Mouse (Mus musculus) CD4-positive, CD25-positive, alpha-beta regulatory T cell, adult 4 months (primary cell): ENCODE measurements around the gene Gja1. TPM values are rescaled to one million over a fixed set of nuclear protein-coding genes. Genes with fewer than 3 reads are reported as not detected.
A peak's percentile ranks its signal among the peaks of the same experiment; 100 is the strongest.
"Not testable (repeated sequence)": the region's sequence is repeated elsewhere in the genome, so short reads cannot be mapped to it uniquely, and the experiment has no call there.

Experiments used
- ATAC-seq: one replicate; pipeline ENCODE4 v1.8.0; 2017
- polyA plus RNA-seq, 2 experiments: library from polyadenylated mRNA; unstranded; fragments of 100-300 nt; shearing (Covaris generic); gene quantifications; one replicate each; pipeline ENCODE4 v1.2.1; 2017

Gja1 gene
- polyA plus RNA-seq: under 1 TPM in 1 of 2 experiments, not detected in 1; 0.27 TPM

DNA sequence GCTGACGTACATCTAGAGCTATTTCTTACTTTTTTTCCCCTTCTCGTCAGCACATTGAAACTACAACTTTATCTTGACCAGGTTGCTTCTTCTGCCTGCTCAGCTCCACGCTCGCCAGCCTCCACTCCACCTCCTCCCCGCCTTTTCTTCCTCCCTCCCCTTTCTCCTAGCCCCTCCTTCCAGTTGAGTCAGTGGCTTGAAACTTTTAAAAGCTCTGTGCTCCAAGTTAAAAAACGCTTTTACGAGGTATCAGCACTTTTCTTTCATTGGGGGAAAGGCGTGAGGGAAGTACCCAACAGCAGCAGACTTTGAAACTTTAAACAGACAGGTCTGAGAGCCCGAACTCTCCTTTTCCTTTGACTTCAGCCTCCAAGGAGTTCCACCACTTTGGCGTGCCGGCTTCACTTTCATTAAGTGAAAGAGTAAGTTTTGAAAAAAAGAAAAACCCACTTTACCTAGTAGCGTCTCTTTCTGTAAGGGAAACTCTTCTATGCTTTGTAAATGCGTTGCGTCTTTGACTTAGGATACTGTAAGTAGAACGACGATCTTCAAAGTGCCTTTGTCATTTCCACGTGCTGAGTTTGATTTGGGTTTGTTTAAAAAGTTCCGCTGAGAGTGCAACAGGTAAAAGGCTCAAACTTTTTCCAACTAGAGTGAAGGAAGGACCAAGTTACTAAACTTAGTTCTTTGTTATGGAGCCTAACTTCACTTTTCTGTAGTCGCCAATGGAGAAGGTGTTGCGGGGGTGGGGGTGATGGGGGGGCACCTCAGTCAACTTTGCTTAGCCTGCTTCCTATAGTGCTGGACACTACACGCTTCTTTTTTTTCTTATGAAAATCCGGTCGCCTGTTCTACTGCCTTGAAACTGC lies at the start of gene Gja1:
Gene Gja1, plus strand, starts transcription at position 234 of the 869 bp plus-strand sequence.
- ATAC-seq: peak; percentile 57

GRCm38 (mm10) chr10:56338851-56339489 lies 38.2 kb upstream of the Gja1 start:
- ATAC-seq: peak; percentile 89

- ATAC-seq: no peak
Observed at GRCm38 (mm10) chr10:56360472-56360871, 16.7 kb upstream of the Gja1 start.

GRCm38 (mm10) chr10:56369073-56369472 lies 8.1 kb upstream of the Gja1 start:
- ATAC-seq: no peak

DNA sequence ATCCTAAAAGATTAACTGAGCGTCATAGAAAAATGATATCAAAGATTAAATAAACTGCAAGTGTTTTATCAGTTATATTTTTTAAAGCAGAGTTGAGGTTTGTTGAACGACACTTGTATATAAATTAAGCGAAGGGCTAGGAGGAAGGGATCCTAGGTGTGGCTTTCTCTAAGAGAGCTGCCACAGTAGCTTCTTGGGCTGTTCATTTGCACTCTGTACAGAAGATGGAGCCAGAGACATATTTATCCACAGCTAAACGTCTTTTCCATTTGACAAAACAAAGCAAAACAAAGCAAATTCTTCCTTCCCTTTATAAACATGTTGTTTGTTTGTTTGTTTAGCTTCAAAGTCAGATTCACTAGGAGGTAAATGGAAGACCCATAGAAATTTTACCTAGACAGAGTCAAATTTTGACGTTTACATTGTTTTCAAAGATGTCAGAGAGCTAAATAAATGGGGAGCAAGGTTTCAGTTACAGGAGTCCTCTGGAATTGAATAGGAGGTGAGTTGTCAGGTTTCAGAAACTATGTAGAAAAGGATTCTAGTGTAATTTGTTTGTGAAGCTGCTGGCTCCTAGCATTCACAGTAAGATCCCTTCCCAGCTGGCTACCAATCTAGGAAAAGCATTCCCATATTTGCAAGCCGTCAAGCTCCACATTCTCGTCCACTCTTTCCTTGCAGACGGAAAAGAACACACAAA lies 4.0 kb upstream of the Gja1 start:
- no peak for ATAC-seq

DNA sequence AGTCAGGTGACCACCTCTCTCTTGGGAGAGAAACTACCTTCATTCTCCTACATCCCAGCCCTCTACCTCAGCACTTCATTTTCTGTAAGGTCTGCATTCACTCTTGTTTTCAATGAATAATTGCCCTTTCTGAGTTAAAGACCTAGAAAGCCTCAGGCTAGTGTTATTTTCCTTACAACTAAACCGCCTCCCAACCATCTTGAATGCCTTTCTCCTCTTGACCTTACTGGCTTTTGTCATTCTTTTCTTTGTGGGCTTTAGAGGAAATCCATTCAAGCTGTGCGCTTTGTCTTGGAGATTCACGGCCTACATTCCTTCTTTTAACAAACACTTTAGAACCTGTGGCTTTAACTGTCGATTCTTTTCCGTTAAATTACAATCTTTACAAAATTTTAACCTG lies 3.0 kb upstream of the Gja1 start:
- ATAC-seq: no peak

- ATAC-seq: no peak
Observed at GRCm38 (mm10) chr10:56375906-56376468, 1.1 kb upstream of the Gja1 start.

DNA sequence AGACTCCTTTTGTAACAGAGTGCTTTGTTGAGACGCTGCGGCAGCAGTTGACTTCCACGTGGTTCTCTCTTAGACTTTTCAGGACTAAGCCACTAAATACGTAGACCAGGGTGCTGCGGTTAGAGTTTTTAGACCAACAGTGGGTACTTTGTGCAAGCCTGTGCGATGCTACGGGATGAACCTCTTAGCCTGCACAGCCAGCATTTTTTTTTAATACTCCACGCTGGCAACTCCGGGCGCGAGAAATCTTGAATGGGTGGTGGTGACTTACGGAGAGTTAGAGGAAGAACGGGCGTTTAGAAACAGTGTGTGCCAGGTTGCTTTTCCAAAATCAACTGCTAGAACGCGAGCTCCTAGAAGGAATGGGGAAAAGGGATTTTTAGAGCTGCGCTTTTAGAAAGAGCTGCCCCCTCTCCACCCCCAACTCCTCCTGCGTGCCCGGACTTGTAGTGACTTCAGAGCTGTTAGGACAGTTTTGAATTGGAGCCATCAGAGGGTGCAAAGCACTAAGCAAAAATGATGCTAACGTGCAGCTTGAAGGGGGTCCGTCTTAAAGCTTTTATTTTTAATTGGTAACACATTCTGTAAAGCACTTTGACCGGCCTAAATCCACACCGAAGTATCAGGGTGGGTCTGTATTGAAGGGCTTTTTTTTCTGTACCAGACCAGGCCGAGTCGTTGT lies 977 bp downstream of the Gja1 start:
- no peak for ATAC-seq

DNA sequence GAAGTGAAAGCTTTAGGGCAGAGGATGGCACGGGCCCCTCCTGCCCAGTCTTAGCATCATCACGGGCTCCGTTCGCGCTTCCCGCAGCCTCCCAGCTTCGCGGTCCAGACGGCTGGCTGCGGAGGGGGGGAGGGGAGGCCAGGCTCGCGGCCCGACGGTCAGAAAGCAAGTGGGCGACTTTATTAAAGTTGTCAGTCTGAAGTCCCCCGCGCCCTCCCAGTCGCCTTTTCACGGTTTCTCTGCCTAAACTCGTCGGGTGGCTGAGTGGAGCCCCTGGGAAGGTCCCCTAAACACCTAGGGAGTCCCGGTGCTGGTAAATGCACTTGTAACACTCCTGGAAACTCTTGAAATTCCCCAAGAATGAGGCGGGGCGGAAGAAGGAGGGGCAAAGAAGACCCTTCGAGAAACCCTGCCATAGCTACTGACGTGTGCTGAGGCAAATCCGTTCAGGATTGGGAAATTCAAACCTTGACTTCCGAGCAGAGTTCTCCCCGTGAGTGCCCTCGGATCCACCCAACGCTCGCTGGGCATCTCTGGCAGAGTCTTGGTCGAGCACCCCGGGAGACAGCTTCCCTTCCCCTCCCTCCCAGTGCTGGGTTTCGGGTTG lies 1.6 kb downstream of the Gja1 start:
- no peak for ATAC-seq

DNA sequence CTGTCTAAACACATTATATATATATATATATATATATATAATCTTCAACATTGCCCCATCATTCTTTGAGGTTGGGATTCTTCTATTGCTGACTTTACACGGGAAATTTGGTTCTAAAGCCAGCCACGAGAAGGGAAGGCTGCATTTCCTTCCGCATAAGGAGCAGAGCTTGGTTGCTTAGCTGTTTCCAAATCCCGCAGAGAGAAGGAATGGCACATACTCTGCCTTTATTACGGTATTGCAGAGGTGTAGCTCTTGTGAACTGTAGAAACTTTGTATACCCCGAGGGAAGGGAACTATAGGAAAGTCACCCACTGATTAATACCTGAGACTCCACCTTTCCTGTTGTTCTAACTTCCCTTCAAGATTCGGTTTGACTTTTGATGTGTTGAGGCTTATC lies 2.6 kb downstream of the Gja1 start:
- no peak for ATAC-seq

DNA sequence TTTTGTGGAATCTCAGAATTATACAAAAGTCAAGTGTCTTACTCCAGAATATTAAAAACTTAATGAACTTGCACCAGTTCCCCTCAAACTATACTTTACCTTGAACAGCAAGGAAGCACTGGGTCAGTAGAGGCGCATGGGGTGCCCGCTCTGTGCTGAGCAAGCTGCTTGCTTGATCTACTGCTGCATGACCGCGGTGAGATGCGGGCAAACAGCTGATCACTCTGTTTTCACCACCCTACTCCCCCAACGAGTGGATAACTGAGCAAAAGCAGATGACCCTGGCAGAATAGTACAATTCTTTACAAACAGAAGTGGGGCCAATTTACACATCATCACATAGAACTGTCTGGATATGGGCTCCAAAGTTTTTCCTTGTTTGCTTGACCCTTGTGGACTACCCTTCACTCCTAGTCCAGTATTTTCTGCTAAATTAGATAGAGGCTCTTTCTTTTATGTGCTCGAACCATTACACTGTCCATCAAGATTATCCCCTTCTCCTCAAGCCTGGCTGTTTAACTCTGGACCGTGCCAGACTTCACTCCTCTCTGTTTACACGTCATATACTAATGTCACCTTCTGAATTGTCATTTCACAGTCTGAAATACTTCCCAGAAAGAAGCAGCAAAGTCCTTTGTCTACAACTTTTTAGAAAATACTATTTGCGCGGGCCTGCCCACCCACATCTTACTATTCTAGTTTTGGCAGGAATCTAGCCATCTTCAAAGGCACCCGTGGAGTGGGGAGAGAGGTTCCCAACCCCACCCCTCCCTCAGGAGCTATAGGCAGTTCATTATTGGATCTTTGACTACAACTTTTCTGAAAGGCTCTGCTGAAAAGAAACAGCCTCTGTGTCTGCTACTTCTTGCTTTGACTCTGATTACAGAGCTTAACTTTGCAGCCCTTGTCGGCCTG lies 8.3 kb downstream of the Gja1 start:
- no peak for ATAC-seq

GRCm38 (mm10) chr10:56393095-56393784 lies 16.1 kb downstream of the Gja1 start:
- no peak for ATAC-seq

GRCm38 (mm10) chr10:56393815-56394417 lies 16.8 kb downstream of the Gja1 start:
- not testable (repeated sequence) for ATAC-seq

DNA sequence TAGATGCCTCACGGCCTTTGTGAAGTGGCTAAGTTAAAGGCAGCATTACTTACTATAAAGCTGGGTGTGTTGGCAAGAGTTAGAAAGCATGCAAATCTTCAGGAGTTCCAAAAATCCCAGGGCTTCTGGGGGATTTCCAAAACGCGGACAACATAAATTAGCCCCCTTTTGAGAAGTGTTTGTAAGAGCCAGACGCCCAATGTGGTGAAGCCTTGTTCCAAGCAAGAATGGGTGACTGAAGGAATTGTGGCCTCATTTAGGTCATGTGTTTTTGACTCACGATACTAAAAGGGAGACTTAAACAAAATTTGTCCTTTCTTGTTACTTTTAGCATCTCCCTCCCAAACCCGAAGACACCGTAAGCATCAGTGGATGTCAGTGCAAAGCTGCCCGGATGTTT lies 20.7 kb downstream of the Gja1 start:
- ATAC-seq: no peak

- no peak for ATAC-seq
Observed at GRCm38 (mm10) chr10:56398310-56398709, 21.2 kb downstream of the Gja1 start.

DNA sequence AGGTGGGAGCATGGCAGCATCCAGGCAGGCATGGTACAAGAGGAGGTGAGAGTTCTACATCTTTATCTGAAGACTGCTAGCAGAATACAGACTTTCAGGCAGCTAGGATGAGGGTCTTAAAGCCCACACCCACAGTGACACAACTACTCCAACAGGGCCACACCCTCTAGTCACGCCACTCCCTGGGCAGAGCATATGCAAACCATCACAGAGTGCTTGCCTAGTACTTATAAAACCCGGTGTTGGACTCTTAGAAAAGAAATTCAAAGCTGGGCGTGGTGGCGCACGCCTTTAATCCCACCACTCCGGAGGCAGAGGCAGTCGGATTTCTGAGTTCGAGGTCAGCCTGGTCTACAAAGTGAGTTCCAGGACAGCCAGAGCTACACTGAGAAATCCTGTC lies 24.3 kb downstream of the Gja1 start:
- ATAC-seq: not testable (repeated sequence)

DNA sequence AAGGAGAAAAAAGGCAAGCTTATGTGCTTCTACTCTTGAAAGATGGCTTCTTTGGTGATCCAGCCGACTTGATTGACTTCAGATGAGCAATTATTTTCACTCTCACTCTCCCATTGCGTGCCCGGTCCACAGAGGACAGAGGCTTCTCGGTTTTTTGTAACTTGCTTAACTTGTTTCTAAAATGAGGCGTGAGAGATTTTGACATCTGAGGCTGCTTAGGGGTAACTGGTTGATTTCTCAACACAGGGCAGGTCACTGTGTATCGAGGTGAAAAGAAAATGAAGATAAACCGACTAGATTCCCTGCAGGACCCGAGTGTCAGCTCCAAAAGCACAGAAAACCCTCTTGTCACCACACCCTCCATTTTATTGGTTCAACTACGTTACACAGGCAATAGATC lies 28.8 kb downstream of the Gja1 start:
- ATAC-seq: no peak

DNA sequence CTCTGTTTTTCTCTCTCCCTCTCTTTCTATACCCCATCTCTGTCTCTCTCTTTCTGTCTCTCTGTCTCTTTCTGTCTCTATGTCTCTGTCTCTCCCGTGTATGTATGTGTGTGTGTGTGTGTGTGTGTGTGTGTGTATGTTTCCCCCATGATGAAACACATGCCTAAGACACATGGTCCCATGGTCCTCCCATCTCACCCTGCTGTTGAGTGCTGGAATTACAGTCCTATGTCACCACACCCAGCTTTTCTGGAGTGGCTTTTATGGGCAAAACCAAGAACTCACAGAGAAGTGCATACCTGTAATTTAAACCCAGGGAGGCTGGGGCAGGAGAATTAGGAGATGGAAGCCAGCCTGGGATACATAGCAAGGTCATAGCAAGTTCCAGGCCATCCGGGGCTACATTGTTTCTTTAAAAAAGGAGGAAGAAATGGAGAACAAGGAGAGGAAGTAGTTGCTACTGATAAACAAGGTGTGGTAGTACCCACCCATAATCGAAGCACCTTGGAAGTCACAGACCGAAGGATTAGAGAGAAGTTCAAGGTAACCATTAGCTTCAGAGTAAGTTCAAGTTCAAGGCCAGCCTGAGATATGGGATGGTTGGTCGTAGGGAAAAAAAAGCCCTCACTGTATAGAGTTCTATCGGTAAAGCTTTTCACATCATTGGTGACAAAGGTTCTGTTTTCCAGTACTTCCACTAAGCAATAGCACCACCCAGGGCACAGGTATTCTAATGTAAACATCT lies 29.4 kb downstream of the Gja1 start:
- no peak for ATAC-seq
